Mouse (Mus musculus): ENCODE measurements around the gene Snx9. TPM values are rescaled to one million over a fixed set of nuclear protein-coding genes. Genes with fewer than 3 reads are reported as not detected.

Gene Snx9
- total and polyA plus RNA-seq, 3 experiments, result 12.9 to 22.8 TPM; not detected in 1

DNA sequence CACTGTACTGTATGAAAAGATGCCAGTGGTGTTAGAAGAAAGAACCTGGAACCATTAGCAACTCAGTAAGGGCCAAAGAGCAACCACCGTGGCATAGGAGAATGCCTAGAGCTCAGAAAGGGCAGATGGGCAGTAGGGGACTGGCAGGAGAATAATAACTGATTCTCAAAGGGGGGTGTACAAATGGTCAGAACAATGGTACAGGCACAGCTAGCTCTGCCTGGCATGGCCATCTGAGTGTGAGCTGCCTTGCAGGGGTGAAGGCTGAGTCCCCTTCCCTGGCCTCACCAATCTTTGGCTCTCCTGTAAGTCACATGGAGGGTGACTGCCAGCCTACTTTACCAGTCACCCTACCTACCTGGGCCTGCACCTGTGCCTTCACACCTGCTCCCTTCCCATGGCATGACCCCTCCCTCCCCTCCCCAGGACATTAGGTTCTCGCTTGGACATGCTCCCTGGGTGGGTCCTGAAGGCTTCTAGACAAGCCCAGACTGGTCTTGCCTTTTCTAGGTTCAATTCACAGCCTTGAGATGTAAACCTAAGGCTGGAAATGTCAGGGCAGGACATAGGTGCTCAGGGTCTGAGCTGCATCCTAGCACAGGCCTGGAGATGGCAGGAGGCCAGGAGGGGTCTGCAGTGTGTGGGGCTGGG is 115.3 kb downstream of the Snx9 start:
- H3K9me3 ChIP-seq (replicated peaks; ENCODE audit: insufficient read depth, low read length), result no peaks in the 10 kb centered on the region
- H3K9ac ChIP-seq (ENCODE audit: control insufficient read depth, low read depth, low read length, poor library complexity, severe bottlenecking), result no peak overlapping the region
- H3K27ac ChIP-seq (ENCODE audit: control insufficient read depth, low read depth, low read length), result no peak overlapping the region
- no peaks in the 10 kb centered on the region for H3K36me3 ChIP-seq (ENCODE audit: control insufficient read depth in 1 of 2, insufficient read depth in 2 of 2, low read length in 2 of 2)
- no peak for DNase-seq (ENCODE audit: low read depth, low spot score)
- H3K4me1 ChIP-seq (ENCODE audit: control insufficient read depth in 1 of 2, insufficient read depth in 2 of 2, low read length in 2 of 2), result no peaks in the 10 kb centered on the region
- no peak overlapping the region for H3K4me3 ChIP-seq (ENCODE audit: control insufficient read depth in 1 of 2, insufficient read depth in 1 of 2, low read depth in 2 of 2, low read length in 2 of 2)
- H3K27me3 ChIP-seq (ENCODE audit: control insufficient read depth in 1 of 2, insufficient read depth in 2 of 2, low read length in 2 of 2), result no peaks in the 10 kb centered on the region
- TF ChIP-seq ZC3H11A (IDR thresholded peaks at IDR 0.05; ENCODE audit: low read depth, low read length) (no peak), POLR2AphosphoS5 (IDR thresholded peaks at IDR 0.05; ENCODE audit: borderline replicate concordance, low read depth, low read length) (no peak), GABPA (IDR thresholded peaks at IDR 0.05; ENCODE audit: low read depth, low read length) (no peak), HCFC1 (IDR thresholded peaks at IDR 0.05; ENCODE audit: low read depth, low read length) (no peak), ELF1 (IDR thresholded peaks at IDR 0.05; ENCODE audit: low read depth, low read length) (no peak), ETS1 (IDR thresholded peaks at IDR 0.05; ENCODE audit: low read depth, low read length) (no peak), KAT2A (conservative IDR thresholded peaks at IDR 0.05; ENCODE audit: low read depth, low read length) (no peak), RCOR1 (IDR thresholded peaks at IDR 0.05; ENCODE audit: low read depth, low read length) (no peak), SMC3 (IDR thresholded peaks at IDR 0.05; ENCODE audit: low read depth, low read length) (no peak), ZKSCAN1 (IDR thresholded peaks at IDR 0.05; ENCODE audit: low read depth, low read length) (no peak), CHD2 (IDR thresholded peaks at IDR 0.05; ENCODE audit: low read length) (no peak)
- no peaks in the 10 kb centered on the region for H3K79me2 ChIP-seq (ENCODE audit: control insufficient read depth, insufficient read depth, low read length, poor library complexity)

DNA sequence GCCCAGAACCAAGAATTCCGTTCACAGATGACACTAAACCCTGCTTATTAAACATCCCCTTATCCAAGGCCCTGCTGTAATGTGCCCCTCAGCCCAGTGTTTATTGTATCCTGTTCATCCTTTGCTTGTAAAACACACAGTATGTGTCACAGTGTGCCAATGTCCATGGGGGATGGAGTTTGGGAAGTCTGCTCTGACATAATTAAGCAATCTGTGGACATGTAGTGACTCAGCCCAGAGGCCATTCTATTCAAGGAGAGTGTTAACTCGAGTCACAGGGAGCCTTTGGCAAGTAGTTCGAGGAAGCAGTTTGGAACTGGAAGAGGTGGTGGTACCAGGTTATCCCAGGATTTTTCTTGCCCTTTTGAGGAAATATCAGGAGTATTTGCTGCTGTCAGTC is 116.0 kb downstream of the Snx9 start:
- H3K4me3 ChIP-seq (ENCODE audit: control insufficient read depth in 1 of 2, insufficient read depth in 1 of 2, low read depth in 2 of 2, low read length in 2 of 2), result no peak overlapping the region
- TF ChIP-seq CTCF (IDR thresholded peaks at IDR 0.05 in 2 of 3, conservative IDR thresholded peaks at IDR 0.05 in 1 of 3; ENCODE audit: control insufficient read depth in 1 of 3, insufficient read depth in 1 of 3, low read depth in 2 of 3, low read length in 3 of 3, poor library complexity in 1 of 3, severe bottlenecking in 1 of 3), result no peak
- TF ChIP-seq MYC (IDR thresholded peaks at IDR 0.05; ENCODE audit: low read depth, low read length), result no peak
- no peak for TF ChIP-seq TCF12 (IDR thresholded peaks at IDR 0.05; ENCODE audit: low read depth, low read length)
- TF ChIP-seq MYB (IDR thresholded peaks at IDR 0.05; ENCODE audit: low read depth, low read length), result no peak
- no peak for TF ChIP-seq ZC3H11A (IDR thresholded peaks at IDR 0.05; ENCODE audit: low read depth, low read length)
- no peak for TF ChIP-seq TAL1 (IDR thresholded peaks at IDR 0.05; ENCODE audit: low read length)
- TF ChIP-seq ZKSCAN1 (IDR thresholded peaks at IDR 0.05; ENCODE audit: low read depth, low read length), result no peak

More for the DNA sequence above, 116.0 kb downstream of the Snx9 start:
- H3K9ac ChIP-seq (ENCODE audit: control insufficient read depth, low read depth, low read length, poor library complexity, severe bottlenecking), result no peak overlapping the region
- H3K79me2 ChIP-seq (ENCODE audit: control insufficient read depth, insufficient read depth, low read length, poor library complexity), result no peaks in the 10 kb centered on the region
- H3K27ac ChIP-seq (ENCODE audit: control insufficient read depth, low read depth, low read length), result no peak overlapping the region
- H3K27me3 ChIP-seq (ENCODE audit: control insufficient read depth in 1 of 2, insufficient read depth in 2 of 2, low read length in 2 of 2), result no peaks in the 10 kb centered on the region
- DNase-seq (ENCODE audit: low read depth, low spot score), result no peak
- no peaks in the 10 kb centered on the region for H3K36me3 ChIP-seq (ENCODE audit: control insufficient read depth in 1 of 2, insufficient read depth in 2 of 2, low read length in 2 of 2)
- H3K4me1 ChIP-seq (ENCODE audit: control insufficient read depth in 1 of 2, insufficient read depth in 2 of 2, low read length in 2 of 2), result no peaks in the 10 kb centered on the region
- no peaks in the 10 kb centered on the region for H3K9me3 ChIP-seq (replicated peaks; ENCODE audit: insufficient read depth, low read length)
